Mouse (Mus musculus) bone marrow macrophage, adult 2 months (primary cell): Measurements from ENCODE around the gene Glb1.

Experiments used
- CTCF ChIP-seq: IDR thresholded peaks from 2 replicates; pipeline ENCODE4 v1.5.1; 2012; ENCODE audit warnings: low read depth, mild to moderate bottlenecking, low read length, moderate library complexity
- POLR2A ChIP-seq: IDR thresholded peaks from 2 replicates; pipeline ENCODE4 v1.6.1; 2012; ENCODE audit warnings: mild to moderate bottlenecking, low read depth, low read length, borderline replicate concordance

DNA sequence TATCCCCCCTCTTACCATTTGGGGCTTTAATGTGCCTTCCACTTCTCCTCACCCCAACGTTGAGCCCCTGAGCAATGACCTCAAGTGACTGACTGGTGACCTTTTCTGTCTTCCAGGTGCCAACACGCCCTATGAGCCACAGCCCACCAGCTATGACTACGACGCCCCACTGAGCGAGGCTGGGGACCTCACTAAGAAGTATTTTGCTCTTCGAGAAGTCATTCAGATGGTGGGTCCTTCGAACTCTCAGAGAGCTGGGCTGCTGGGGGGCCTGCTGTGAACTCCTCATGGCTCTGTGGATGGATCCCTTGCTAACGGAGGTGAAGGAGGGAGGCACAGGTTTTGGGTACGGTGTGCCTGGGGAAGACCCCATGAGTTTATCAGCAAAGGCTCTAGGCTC, 42.0 kb downstream of the Glb1 start:
- TF ChIP-seq CTCF, result no peak
- TF ChIP-seq POLR2A, result no peak
